Mouse (Mus musculus) intestine, postnatal 0 days (tissue): Measurements from ENCODE around the gene Amn. TPM values are rescaled to one million over a fixed set of nuclear protein-coding genes. Genes with fewer than 3 reads are reported as not detected.
A peak's percentile ranks its signal among the peaks of the same experiment; 100 is the strongest.

ENCODE experiments used
- ATAC-seq: fragments of 200-750 bp; cut with Nextera tagmentation; 2 replicates; pipeline ENCODE4 v1.8.0; 2017; ENCODE audit warnings: mild to moderate bottlenecking, moderate TSS enrichment, moderate library complexity
- H3K27ac ChIP-seq: fragments of 300-500 bp; sonication (generic); 2 replicates; pipeline ENCODE4 v1.5.1; 2014; ENCODE audit warnings: mild to moderate bottlenecking, low read depth, low read length, moderate library complexity
- H3K27me3 ChIP-seq: fragments of 300-500 bp; sonication (generic); replicated peaks from 2 replicates; pipeline ENCODE4 v1.6.1; 2014; ENCODE audit warnings: low read length, mixed read lengths; ENCODE audit not compliant: control insufficient read depth, insufficient read depth
- H3K36me3 ChIP-seq: fragments of 300-500 bp; sonication (generic); 2 replicates; pipeline ENCODE4 v1.6.1; 2014; ENCODE audit warnings: mild to moderate bottlenecking, moderate library complexity; ENCODE audit not compliant: control insufficient read depth, insufficient read depth
- H3K4me1 ChIP-seq: fragments of 300-500 bp; sonication (generic); replicated peaks from 2 replicates; pipeline ENCODE4 v1.6.1; 2014; ENCODE audit warnings: antibody characterized with exemption, low read length, mixed read lengths; ENCODE audit not compliant: control insufficient read depth, insufficient read depth
- H3K4me2 ChIP-seq: fragments of 300-500 bp; sonication (generic); replicated peaks from 2 replicates; pipeline ENCODE4 v1.6.1; 2014; ENCODE audit warnings: low read depth, mild to moderate bottlenecking, moderate library complexity
- H3K4me3 ChIP-seq: fragments of 300-500 bp; sonication (generic); 2 replicates; pipeline ENCODE4 v1.5.1; 2014; ENCODE audit warnings: low read depth, low read length
- H3K9ac ChIP-seq: fragments of 300-500 bp; sonication (generic); 2 replicates; pipeline ENCODE4 v1.6.1; 2014; ENCODE audit warnings: mild to moderate bottlenecking, low read depth, low read length
- H3K9me3 ChIP-seq: fragments of 300-500 bp; sonication (generic); 2 replicates; pipeline ENCODE4 v1.6.1; 2016; ENCODE audit warnings: mixed run types; ENCODE audit not compliant: control insufficient read depth
- CTCF ChIP-seq: sonication (generic); IDR thresholded peaks from 2 replicates; pipeline ENCODE4 v1.5.1; 2016; ENCODE audit warnings: low read depth, mild to moderate bottlenecking, control low read depth, antibody characterized with exemption, moderate library complexity
- WGBS: fragments of 180-500 bp; shearing (Covaris S2); extraction: QIAGEN DNeasy Blood & Tissue Kit; methylation state at CpG from one replicate; pipeline ENCODE4 v1.1.7; 2014; 5-methylcytosine and 5-hydroxymethylcytosine counted together
- polyA plus RNA-seq: library from polyadenylated mRNA; unstranded; fragments of >200 nt; fragmentation: Nextera tagmentation; extraction: Ambion mirVana; gene quantifications from 2 replicates; pipeline ENCODE4 v1.2.1, GENCODE M21; 2015

The Amn gene
- polyA plus RNA-seq, 1 experiment from 2014 or later, result 528 TPM

DNA sequence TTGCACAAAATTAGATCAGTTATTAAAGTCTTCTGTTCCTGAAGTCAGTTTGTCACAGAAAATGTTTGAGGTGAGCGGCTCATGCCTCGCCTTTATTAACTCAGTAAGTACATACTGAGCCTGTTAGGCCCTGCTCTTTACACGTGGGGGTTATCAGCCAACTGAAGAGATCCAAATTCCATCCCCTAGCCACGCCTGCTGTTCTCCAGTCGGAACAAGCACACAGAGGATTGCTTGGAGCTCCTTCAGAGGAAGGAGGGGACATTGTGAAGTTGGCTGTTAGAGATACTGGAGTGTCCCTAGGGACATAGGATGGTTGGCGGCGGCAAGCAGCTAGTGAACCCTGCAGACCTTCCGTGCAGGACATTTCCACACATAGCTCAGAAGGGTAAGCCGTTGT is 36.5 kb upstream of the Amn start:
- H3K27ac ChIP-seq, result no peak overlapping the region
- ATAC-seq, result peak; percentile 78

DNA sequence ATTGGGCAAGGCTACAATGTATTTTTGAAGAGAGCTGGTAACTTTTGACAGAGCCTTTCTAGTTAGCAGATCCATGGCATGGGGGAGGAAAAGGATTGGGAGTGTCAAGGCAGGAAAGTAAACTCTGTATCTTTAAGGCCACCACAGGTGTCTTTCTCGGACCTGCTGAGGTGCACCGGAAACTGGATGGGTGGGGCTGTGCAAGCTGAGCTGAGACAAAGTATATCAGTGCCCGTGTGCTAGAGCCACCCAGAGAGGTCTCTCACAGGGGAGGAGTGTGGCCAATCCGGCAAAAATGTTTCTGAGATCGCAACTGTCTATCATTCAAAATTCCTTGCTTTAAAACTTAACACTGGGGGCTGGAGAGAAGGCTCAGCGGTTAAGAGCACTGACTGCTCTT is 35.3 kb upstream of the Amn start:
- H3K9ac ChIP-seq, result no peak overlapping the region
- TF ChIP-seq CTCF, result no peak
- H3K36me3 ChIP-seq, result peaks cover 6% of the 10 kb centered on the region; the same call in 1 of the 2 replicates
- H3K4me3 ChIP-seq, result no peak overlapping the region
- H3K27ac ChIP-seq, result no peak overlapping the region
- ATAC-seq, result no peak
- WGBS, result 69% methylated on average over 6 of the region's 6 CpGs
- no peaks in the 10 kb centered on the region for H3K9me3 ChIP-seq
- no peaks in the 10 kb centered on the region for H3K27me3 ChIP-seq
- no peaks in the 10 kb centered on the region; the same call in 1 of the 2 replicates for H3K4me1 ChIP-seq
- no peak overlapping the region for H3K4me2 ChIP-seq

More for the DNA sequence above, 36.5 kb upstream of the Amn start:
- Histone ChIP-seq H3K4me1 (no peaks in the 10 kb centered on the region; the same call in 1 of the 2 replicates), H3K9ac (no peak overlapping the region), H3K4me3 (no peak overlapping the region), H3K27me3 (no peaks in the 10 kb centered on the region), H3K9me3 (no peaks in the 10 kb centered on the region), H3K4me2 (no peak overlapping the region), H3K36me3 (peaks cover 6% of the 10 kb centered on the region; the same call in 1 of the 2 replicates)
- TF ChIP-seq CTCF, result no peak
- WGBS, result 55% methylated on average over 9 of the region's 9 CpGs

DNA sequence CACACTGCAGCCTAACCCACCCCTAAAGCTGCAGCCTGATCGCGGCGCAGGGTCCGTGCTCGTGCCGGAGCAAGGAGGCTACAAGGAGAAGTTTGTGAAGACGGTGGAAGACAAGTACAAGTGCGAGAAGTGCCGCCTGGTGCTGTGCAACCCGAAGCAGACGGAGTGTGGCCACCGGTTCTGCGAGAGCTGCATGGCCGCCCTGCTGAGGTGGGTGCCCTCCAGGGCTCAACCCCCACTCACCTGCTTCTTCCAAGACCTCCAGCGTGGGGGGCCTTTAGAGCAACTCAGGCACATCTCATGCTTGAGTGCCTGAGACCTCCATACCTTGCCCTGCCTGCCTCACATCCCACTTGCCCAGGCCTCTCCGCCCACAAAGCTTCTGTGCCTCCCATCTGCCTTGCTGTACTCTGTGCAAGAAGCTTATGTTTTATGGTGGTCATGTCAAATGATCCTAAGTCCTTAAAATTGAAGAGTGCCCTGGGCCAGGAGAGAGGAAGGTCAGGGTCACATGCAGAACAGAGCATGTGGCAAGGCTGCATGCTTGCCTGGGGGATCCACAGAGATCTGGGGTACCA is 33.2 kb upstream of the Amn start:
- no peak for ATAC-seq
- 97% methylated on average over 16 of the region's 16 CpGs for WGBS

DNA sequence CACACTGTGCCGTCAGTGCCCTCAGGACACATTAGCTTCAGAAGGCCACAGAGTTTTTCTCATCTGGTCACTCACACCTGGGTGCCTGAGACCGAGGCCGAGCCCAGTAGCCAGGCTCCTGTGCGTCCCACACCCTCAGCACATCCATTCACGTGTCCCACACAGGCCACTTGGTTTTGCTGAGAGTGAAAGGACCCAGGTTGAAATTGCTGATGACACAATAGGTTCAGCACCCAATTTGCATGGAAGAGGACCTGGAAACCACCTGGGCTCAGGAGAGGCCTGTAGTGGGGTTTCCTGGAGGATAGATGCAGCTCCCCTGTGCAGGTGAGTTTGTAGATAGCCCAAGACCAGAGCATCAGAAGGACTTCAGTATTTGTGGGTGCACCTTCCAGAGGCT is 32.5 kb upstream of the Amn start:
- Histone ChIP-seq H3K27me3 (no peaks in the 10 kb centered on the region), H3K4me3 (no peak overlapping the region), H3K27ac (no peak overlapping the region), H3K4me1 (no peaks in the 10 kb centered on the region; the same call in 1 of the 2 replicates), H3K9ac (no peak overlapping the region), H3K36me3 (peaks cover 10% of the 10 kb centered on the region; the same call in 1 of the 2 replicates), H3K9me3 (no peaks in the 10 kb centered on the region), H3K4me2 (no peak overlapping the region)
- WGBS, result 95% methylated on average over 5 of the region's 5 CpGs
- ATAC-seq, result no peak
- TF ChIP-seq CTCF, result no peak

More for the DNA sequence above, 33.2 kb upstream of the Amn start:
- no peak for TF ChIP-seq CTCF
- no peaks in the 10 kb centered on the region; the same call in 1 of the 2 replicates for H3K4me1 ChIP-seq
- H3K27ac ChIP-seq, result no peak overlapping the region
- H3K4me2 ChIP-seq, result no peak overlapping the region
- no peak overlapping the region for H3K4me3 ChIP-seq
- peaks cover 6% of the 10 kb centered on the region; the same call in 1 of the 2 replicates for H3K36me3 ChIP-seq
- no peaks in the 10 kb centered on the region for H3K27me3 ChIP-seq
- H3K9ac ChIP-seq, result no peak overlapping the region
- H3K9me3 ChIP-seq, result no peaks in the 10 kb centered on the region

DNA sequence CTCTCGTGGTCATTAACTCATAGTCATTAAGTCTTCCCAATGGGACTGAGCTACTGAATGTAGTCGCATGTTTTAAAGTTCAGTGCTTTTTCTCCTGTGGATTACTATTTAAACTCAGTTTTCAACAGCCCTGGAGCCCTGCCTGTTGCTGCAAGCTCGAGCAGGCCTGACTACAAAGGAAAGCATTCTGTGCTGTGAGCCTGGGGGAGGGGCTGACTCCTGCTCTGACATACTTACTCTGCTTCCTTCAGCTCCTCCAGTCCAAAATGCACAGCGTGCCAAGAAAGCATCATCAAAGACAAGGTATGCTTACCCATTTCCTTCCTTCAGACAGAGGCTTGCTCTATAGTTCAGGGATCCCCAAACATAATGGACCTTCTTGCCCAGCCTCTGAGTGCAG is 32.1 kb upstream of the Amn start:
- H3K27me3 ChIP-seq, result no peaks in the 10 kb centered on the region
- no peak for TF ChIP-seq CTCF
- no peak for ATAC-seq
- no peak overlapping the region for H3K4me2 ChIP-seq
- no peak overlapping the region for H3K27ac ChIP-seq
- H3K9ac ChIP-seq, result no peak overlapping the region
- peaks cover 12% of the 10 kb centered on the region; the same call in 1 of the 2 replicates for H3K36me3 ChIP-seq
- WGBS, result 67% methylated on average over 4 of the region's 4 CpGs
- H3K4me1 ChIP-seq, result no peaks in the 10 kb centered on the region; the same call in 1 of the 2 replicates
- no peaks in the 10 kb centered on the region for H3K9me3 ChIP-seq
- no peak overlapping the region for H3K4me3 ChIP-seq

DNA sequence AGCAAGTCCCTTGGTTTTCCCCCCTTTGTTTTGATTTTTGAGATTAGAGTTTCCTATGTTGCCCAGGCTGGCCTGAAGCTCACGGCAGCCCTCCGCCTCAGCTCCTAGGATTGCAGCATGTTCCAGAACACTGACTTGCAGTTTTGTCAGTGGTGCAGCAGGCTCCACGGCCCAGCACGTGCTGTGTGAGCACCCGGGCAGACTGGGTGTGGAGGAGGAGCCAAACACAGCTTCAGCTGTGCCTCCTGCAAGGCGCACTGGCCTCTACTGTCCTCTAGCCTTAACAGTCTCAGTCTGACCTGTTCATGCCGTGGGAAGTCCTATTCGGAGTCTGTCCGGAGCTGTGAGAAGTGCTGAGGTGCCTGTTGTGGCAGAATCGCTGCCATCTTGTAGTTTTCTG is 31.0 kb upstream of the Amn start:
- no peak overlapping the region for H3K27ac ChIP-seq

More for the DNA sequence above, 31.0 kb upstream of the Amn start:
- Histone ChIP-seq H3K36me3 (peaks cover 23% of the 10 kb centered on the region; the same call in 1 of the 2 replicates), H3K9ac (no peak overlapping the region), H3K27me3 (no peaks in the 10 kb centered on the region), H3K4me3 (no peak overlapping the region), H3K4me2 (no peak overlapping the region), H3K4me1 (no peaks in the 10 kb centered on the region), H3K9me3 (no peaks in the 10 kb centered on the region)
- no peak for TF ChIP-seq CTCF
- no peak for ATAC-seq
- WGBS, result 85% methylated on average over 10 of the region's 10 CpGs
